In genomic region chr6:94577991-94578390, GRCm38 (mm10) we compare ENCODE assay signal across 14 mouse cellular contexts.
DNase-seq lines count a peak whose midpoint lies in the region; ATAC-seq and TF ChIP-seq lines count a peak whose summit lies in the region.
"Had no signal": no experiment of that assay in that cellular context is flagged by ENCODE, and none has a peak within 500 bp of the region (broad histone marks: within the 10 kb centered on the region; RNA-seq: fewer than 3 reads in every experiment).

No protein-coding gene starts in this region.

- H3K27ac ChIP-seq in embryonic facial prominence, embryonic 11.5 days (replicated peaks; ENCODE audit: low read depth, low read length), result no peak overlapping the region
- peak overlapping the region; percentile 62 for H3K27ac ChIP-seq in hindbrain, embryonic 14.5 days
- no peak overlapping the region for H3K27ac ChIP-seq in midbrain, postnatal 0 days (ENCODE audit: low read depth, low read length)
- H3K27ac ChIP-seq: macrophage had no signal

- no peaks in the 10 kb centered on the region for H3K27me3 ChIP-seq in embryonic facial prominence, embryonic 11.5 days (ENCODE audit: control insufficient read depth, insufficient read depth, low read length)
- H3K27me3 ChIP-seq in hindbrain, embryonic 14.5 days (ENCODE audit: control insufficient read depth, insufficient read depth, low read length), result no peaks in the 10 kb centered on the region
- no peaks in the 10 kb centered on the region for H3K27me3 ChIP-seq in midbrain, postnatal 0 days (ENCODE audit: insufficient read depth, low read length)

- TF ChIP-seq CTCF in midbrain, postnatal 0 days (IDR thresholded peaks at IDR 0.05), result no peak

- peak; percentile 84 for ATAC-seq in embryonic facial prominence, embryonic 11.5 days (replicated peaks; ENCODE audit: insufficient number of reproducible peaks, low FRiP score, low TSS enrichment, low read depth)
- peak; percentile 80; the same call in 1 of the 2 replicates for ATAC-seq in hindbrain, embryonic 14.5 days (ENCODE audit: low FRiP score)
- ATAC-seq in midbrain, postnatal 0 days (ENCODE audit: low FRiP score), result peak; percentile 66; the same call in 1 of the 2 replicates

- no peaks in the 10 kb centered on the region for H3K4me1 ChIP-seq in embryonic facial prominence, embryonic 11.5 days (ENCODE audit: control insufficient read depth, insufficient read depth, low read length)
- H3K4me1 ChIP-seq in hindbrain, embryonic 14.5 days (replicated peaks; ENCODE audit: control insufficient read depth, insufficient read depth, low read length), result 0 out of 2 replicates have a peak, but pooled peaks cover 2% of the 10 kb centered on the region
- H3K4me1 ChIP-seq in midbrain, postnatal 0 days (ENCODE audit: insufficient read depth, low read length), result peaks cover 6% of the 10 kb centered on the region; the same call in 1 of the 2 replicates

- 42% methylated on average over 8 of the region's 8 CpGs for WGBS in embryonic facial prominence, embryonic 11.5 days
- WGBS in hindbrain, embryonic 14.5 days, result 10% methylated on average over 8 of the region's 8 CpGs
- 31% methylated on average over 8 of the region's 8 CpGs for WGBS in midbrain, postnatal 0 days

- H3K4me2 ChIP-seq in embryonic facial prominence, embryonic 11.5 days (ENCODE audit: low read depth, low read length), result no peak overlapping the region
- H3K4me2 ChIP-seq in hindbrain, embryonic 14.5 days (replicated peaks), result no peak overlapping the region
- no peak overlapping the region for H3K4me2 ChIP-seq in midbrain, postnatal 0 days (ENCODE audit: low read depth, low read length, poor library complexity, severe bottlenecking)
- H3K4me2 ChIP-seq: liver, embryonic 11.5 days had no signal

- no peak overlapping the region for H3K9ac ChIP-seq in embryonic facial prominence, embryonic 11.5 days (replicated peaks; ENCODE audit: low read length)
- H3K9ac ChIP-seq in hindbrain, embryonic 14.5 days, result no peak overlapping the region
- H3K9ac ChIP-seq in midbrain, postnatal 0 days (replicated peaks; ENCODE audit: low read length, poor library complexity, severe bottlenecking), result no peak overlapping the region

- no peaks in the 10 kb centered on the region for H3K36me3 ChIP-seq in embryonic facial prominence, embryonic 11.5 days (replicated peaks; ENCODE audit: control insufficient read depth, insufficient read depth, low read depth, low read length)
- H3K36me3 ChIP-seq in hindbrain, embryonic 14.5 days (replicated peaks; ENCODE audit: control insufficient read depth, insufficient read depth), result no peaks in the 10 kb centered on the region
- no peaks in the 10 kb centered on the region for H3K36me3 ChIP-seq in midbrain, postnatal 0 days (ENCODE audit: insufficient read depth, low read length)

- no peak overlapping the region for H3K4me3 ChIP-seq in embryonic facial prominence, embryonic 11.5 days (ENCODE audit: low read depth, low read length)
- no peak overlapping the region for H3K4me3 ChIP-seq in hindbrain, embryonic 14.5 days (replicated peaks; ENCODE audit: low read length)
- H3K4me3 ChIP-seq in midbrain, postnatal 0 days (ENCODE audit: low read depth, low read length), result no peak overlapping the region
- H3K4me3 ChIP-seq: gastrocnemius, adult 2 months had no signal

- DNase-seq in layer of hippocampus, adult 11-12 months (ENCODE audit: low spot score), result peak; percentile 58
- DNase-seq in layer of hippocampus, postnatal 10 days (ENCODE audit: low spot score in 2 of 2), result no peak
- DNase-seq in embryonic facial prominence, embryonic 11.5 days (ENCODE audit: low spot score), result peak; percentile 47
- peak; percentile 48 for DNase-seq in hindbrain, embryonic 14.5 days (ENCODE audit: low spot score)
- DNase-seq in midbrain, postnatal 0 days (ENCODE audit: low spot score), result peak; percentile 57
- DNase-seq in kidney, postnatal 10 days, result no peak
- no peak for DNase-seq in testis, postnatal 14 days (ENCODE audit: low spot score)
- no peak for DNase-seq in ovary, adult 18-20 months (ENCODE audit: low spot score)
- DNase-seq: B cell, adult 2 months; gastrocnemius, adult 2 months; heart, postnatal 36 days; kidney, postnatal 25 days had no signal

- H3K9me3 ChIP-seq in embryonic facial prominence, embryonic 11.5 days (replicated peaks; ENCODE audit: control insufficient read depth, low read length), result no peaks in the 10 kb centered on the region
- no peaks in the 10 kb centered on the region for H3K9me3 ChIP-seq in hindbrain, embryonic 14.5 days (ENCODE audit: control insufficient read depth, low read length)
- no peaks in the 10 kb centered on the region for H3K9me3 ChIP-seq in midbrain, postnatal 0 days (ENCODE audit: low read length)

Comparison
In these comparisons a context has a peak if more than half of its experiments do, and no peak if none do; other contexts are left out.
1. DNase-seq: peak in layer of hippocampus, adult 11-12 months (single experiment), embryonic facial prominence, embryonic 11.5 days (single experiment), hindbrain, embryonic 14.5 days (single experiment) and midbrain, postnatal 0 days (single experiment); none in layer of hippocampus, postnatal 10 days (0 of 2), kidney, postnatal 10 days (single experiment), testis, postnatal 14 days (single experiment) and ovary, adult 18-20 months (single experiment).
2. Peak in every context shown above with its lines, with median percentiles within 50 percentile points of each other: ATAC-seq.